Mouse (Mus musculus) neural tube, embryonic 15.5 days (tissue): ENCODE results near the gene Syngr3. TPM values are rescaled to one million over a fixed set of nuclear protein-coding genes. Genes with fewer than 3 reads are reported as not detected.
A peak's percentile ranks its signal among the peaks of the same experiment; 100 is the strongest.

Experiments used
- ATAC-seq: fragments of 200-750 bp; cut with Nextera tagmentation; 2 replicates; pipeline ENCODE4 v1.8.0; 2017; ENCODE audit warnings: mild to moderate bottlenecking, moderate TSS enrichment, moderate library complexity; ENCODE audit not compliant: low FRiP score
- H3K27ac ChIP-seq: fragments of 300-500 bp; sonication (generic); replicated peaks from 2 replicates; pipeline ENCODE4 v1.5.1; 2015; ENCODE audit warnings: mild to moderate bottlenecking, inconsistent platforms
- H3K27me3 ChIP-seq: fragments of 300-500 bp; sonication (generic); replicated peaks from 2 replicates; pipeline ENCODE4 v1.6.1; 2015; ENCODE audit warnings: inconsistent platforms
- H3K36me3 ChIP-seq: fragments of 300-500 bp; sonication (generic); 2 replicates; pipeline ENCODE4 v1.6.1; 2015; ENCODE audit warnings: inconsistent platforms
- H3K4me1 ChIP-seq: fragments of 300-500 bp; sonication (generic); 2 replicates; pipeline ENCODE4 v1.6.1; 2015; ENCODE audit warnings: inconsistent platforms
- H3K4me2 ChIP-seq: fragments of 300-500 bp; sonication (generic); 2 replicates; pipeline ENCODE4 v1.6.1; 2015; ENCODE audit warnings: inconsistent platforms, mild to moderate bottlenecking, moderate library complexity
- H3K4me3 ChIP-seq: fragments of 300-500 bp; sonication (generic); replicated peaks from 2 replicates; pipeline ENCODE4 v1.5.1; 2015; ENCODE audit warnings: mild to moderate bottlenecking, inconsistent platforms
- H3K9ac ChIP-seq: fragments of 300-500 bp; sonication (generic); replicated peaks from 2 replicates; pipeline ENCODE4 v1.6.1; 2015; ENCODE audit warnings: mild to moderate bottlenecking, inconsistent platforms
- H3K9me3 ChIP-seq: fragments of 300-500 bp; sonication (generic); replicated peaks from 2 replicates; pipeline ENCODE4 v1.6.1; 2016; ENCODE audit warnings: inconsistent platforms
- WGBS: fragments of 180-500 bp; shearing (Covaris S2); methylation state at CpG from one replicate; pipeline ENCODE4 v1.1.7; 2015; ENCODE audit warnings: mixed read lengths; 5-methylcytosine and 5-hydroxymethylcytosine counted together
- polyA plus RNA-seq: library from polyadenylated mRNA; unstranded; fragments of >200 nt; fragmentation: Nextera tagmentation; extraction: Ambion mirVana; gene quantifications from 2 replicates; pipeline ENCODE4 v1.2.1, GENCODE M21; 2015

The Syngr3 gene
- polyA plus RNA-seq, 1 experiment from 2014 or later: 242 TPM

DNA sequence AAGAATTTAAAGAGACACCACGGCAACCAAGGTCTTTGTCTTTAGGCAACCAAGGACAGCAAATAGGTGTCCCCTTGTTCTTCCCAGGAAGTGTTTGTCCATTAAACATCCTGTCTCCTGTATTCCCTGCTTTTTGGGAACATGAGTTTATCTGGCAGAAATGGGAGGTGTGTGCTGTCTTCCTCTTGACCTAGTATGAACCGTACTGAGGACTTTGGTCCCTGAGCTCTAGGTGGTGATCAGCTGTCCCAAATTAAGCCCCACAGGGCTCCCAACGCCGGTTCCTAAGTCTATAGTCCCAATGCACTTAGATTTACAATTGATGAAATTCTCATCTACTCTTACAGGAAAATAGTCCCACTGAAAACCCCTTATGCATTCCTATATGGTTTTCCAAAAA lies 39.0 kb downstream of the Syngr3 start:
- peak overlapping the region; percentile 84; the same call in 1 of the 2 replicates for H3K4me3 ChIP-seq
- 81% methylated on average over 4 of the region's 4 CpGs for WGBS
- H3K9me3 ChIP-seq: no peaks in the 10 kb centered on the region
- peaks cover 16% of the 10 kb centered on the region for H3K27me3 ChIP-seq
- ATAC-seq: no peak
- no peaks in the 10 kb centered on the region for H3K36me3 ChIP-seq
- peak overlapping the region; percentile 98; the same call in 1 of the 2 replicates for H3K9ac ChIP-seq
- peaks cover 30% of the 10 kb centered on the region for H3K4me1 ChIP-seq
- peak overlapping the region; percentile 95 for H3K4me2 ChIP-seq
- H3K27ac ChIP-seq: no peak overlapping the region

GRCm38 (mm10) chr17:24650070-24650616 lies 39.6 kb downstream of the Syngr3 start, which contains the start of gene Slc9a3r2:
Gene Slc9a3r2, minus strand, starts transcription at chr17:24650327.
- Histone ChIP-seq H3K9ac (peak within 1 kb of the TSS; percentile 98), H3K27me3 (peaks cover 15% of the 10 kb centered on the region), H3K27ac (peak within 1 kb of the TSS; percentile 84), H3K4me1 (peaks cover 30% of the 10 kb centered on the region), H3K4me3 (peak within 1 kb of the TSS; percentile 84), H3K4me2 (peak within 1 kb of the TSS; percentile 95), H3K36me3 (no peaks in the 10 kb centered on the region), H3K9me3 (no peaks in the 10 kb centered on the region)
- peak; percentile 82 for ATAC-seq
- WGBS: 1% methylated on average over 39 of the region's 41 CpGs

DNA sequence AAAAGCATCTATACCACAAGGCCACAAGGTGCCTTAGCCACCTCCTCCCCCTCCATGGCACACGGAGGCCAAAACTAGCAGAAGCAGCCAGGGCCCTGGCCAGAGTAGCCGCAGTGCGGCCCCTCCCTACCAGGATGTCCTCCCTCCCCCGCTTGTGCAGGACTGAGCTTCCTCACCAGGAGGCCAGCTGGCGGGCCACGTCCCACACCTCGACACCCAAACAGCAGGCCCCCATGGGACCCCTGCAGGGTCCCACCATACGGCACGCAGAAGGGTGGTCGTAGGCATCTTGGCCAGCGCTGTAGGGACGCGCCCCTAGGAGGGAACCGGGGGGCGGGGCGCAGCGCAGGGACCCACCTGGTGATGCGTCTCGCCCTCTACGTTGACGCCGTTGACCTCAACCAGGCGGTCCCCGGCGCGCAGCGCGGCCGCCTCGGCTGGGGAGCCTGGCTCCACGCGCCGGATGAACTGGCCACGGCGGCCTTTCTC lies 40.1 kb downstream of the Syngr3 start:
- H3K4me1 ChIP-seq: peaks cover 30% of the 10 kb centered on the region
- peak overlapping the region; percentile 84 for H3K27ac ChIP-seq
- under 1% methylated on average over 34 of the region's 35 CpGs for WGBS
- peaks cover 13% of the 10 kb centered on the region for H3K27me3 ChIP-seq
- H3K4me2 ChIP-seq: peak overlapping the region; percentile 95
- peak overlapping the region; percentile 84 for H3K4me3 ChIP-seq
- H3K9ac ChIP-seq: peak overlapping the region; percentile 98
- H3K36me3 ChIP-seq: no peaks in the 10 kb centered on the region
- no peaks in the 10 kb centered on the region for H3K9me3 ChIP-seq
- ATAC-seq: peak; percentile 69

DNA sequence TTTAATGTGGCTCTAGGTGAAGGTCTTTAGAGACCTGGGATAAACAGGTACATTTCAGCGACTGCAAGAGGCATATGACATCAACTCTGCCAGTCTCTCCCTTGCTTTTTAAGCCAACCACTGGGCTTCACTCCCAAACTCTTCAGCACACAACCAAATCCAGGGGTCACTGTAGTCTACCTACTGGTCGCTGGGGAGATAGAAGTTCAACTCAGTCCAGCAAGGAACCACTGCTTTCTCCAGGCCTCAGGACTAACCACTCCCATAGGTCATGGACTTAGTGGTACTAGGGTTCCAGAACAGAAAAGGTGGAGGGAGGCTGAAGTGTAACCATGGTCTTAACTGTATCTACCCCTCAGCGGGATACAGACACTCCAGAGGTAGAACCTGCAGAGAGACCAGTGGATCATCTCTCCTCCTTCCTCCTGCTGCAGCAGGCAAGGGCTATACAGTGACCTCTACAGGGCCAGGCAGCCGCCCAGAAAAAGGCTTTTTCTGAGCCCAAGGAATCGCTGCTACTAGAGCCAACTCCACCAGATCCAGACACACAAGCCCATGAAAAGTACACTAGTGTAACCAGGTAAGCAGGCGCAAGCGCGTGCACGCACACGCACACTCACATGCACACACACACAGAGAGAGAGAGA lies 40.9 kb downstream of the Syngr3 start:
- no peak for ATAC-seq
- WGBS: 70% methylated on average over 10 of the region's 10 CpGs
- no peaks in the 10 kb centered on the region for H3K9me3 ChIP-seq
- H3K4me1 ChIP-seq: peaks cover 25% of the 10 kb centered on the region
- H3K4me2 ChIP-seq: peak overlapping the region; percentile 95
- peak overlapping the region; percentile 84 for H3K4me3 ChIP-seq
- peaks cover 13% of the 10 kb centered on the region for H3K27me3 ChIP-seq
- H3K27ac ChIP-seq: peak overlapping the region; percentile 84; the same call in 1 of the 2 replicates
- H3K36me3 ChIP-seq: no peaks in the 10 kb centered on the region
- H3K9ac ChIP-seq: peak overlapping the region; percentile 98

- no peak for ATAC-seq
- H3K27ac ChIP-seq: no peak overlapping the region
- H3K9me3 ChIP-seq: no peaks in the 10 kb centered on the region
- no peaks in the 10 kb centered on the region for H3K36me3 ChIP-seq
- H3K9ac ChIP-seq: 0 out of 2 replicates have a peak overlapping the region, but pooled peaks have one; percentile 12
- H3K27me3 ChIP-seq: peaks cover 13% of the 10 kb centered on the region
- H3K4me3 ChIP-seq: no peak overlapping the region
- WGBS: 81% methylated on average over 11 of the region's 11 CpGs
- H3K4me1 ChIP-seq: peaks cover 23% of the 10 kb centered on the region
- H3K4me2 ChIP-seq: 0 out of 2 replicates have a peak overlapping the region, but pooled peaks have one; percentile 95
Observed at GRCm38 (mm10) chr17:24647493-24647892, 42.3 kb downstream of the Syngr3 start.

DNA sequence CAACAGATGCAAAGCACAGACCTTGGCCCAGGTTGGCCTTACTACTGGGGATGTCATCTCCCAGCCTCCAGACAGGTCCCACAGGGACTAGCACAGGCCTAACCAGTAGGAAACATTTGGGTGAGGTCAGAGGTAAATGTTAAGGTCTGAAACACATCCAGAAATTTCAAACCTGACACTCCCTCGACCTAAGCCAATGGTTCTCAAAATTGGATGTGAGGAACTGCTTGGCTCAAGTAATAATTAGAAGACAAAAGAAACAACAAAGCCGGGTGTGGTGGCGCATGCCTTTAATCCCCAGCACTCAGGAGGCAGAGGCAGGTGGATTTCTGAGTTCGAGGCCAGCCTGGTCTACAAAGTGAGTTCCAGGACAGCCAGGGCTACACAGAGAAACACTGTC lies 43.4 kb downstream of the Syngr3 start:
- H3K27me3 ChIP-seq: peaks cover 4% of the 10 kb centered on the region
- no peaks in the 10 kb centered on the region for H3K9me3 ChIP-seq
- no peak overlapping the region for H3K4me2 ChIP-seq
- peaks cover 23% of the 10 kb centered on the region for H3K4me1 ChIP-seq
- 86% methylated on average over 4 of the region's 4 CpGs for WGBS
- 0 out of 2 replicates have a peak, but pooled peaks cover 6% of the 10 kb centered on the region for H3K36me3 ChIP-seq
- no peak overlapping the region for H3K9ac ChIP-seq
- no peak overlapping the region for H3K27ac ChIP-seq
- no peak for ATAC-seq
- H3K4me3 ChIP-seq: no peak overlapping the region

GRCm38 (mm10) chr17:24645916-24646315 lies 43.8 kb downstream of the Syngr3 start:
- Histone ChIP-seq H3K27me3 (no peaks in the 10 kb centered on the region), H3K4me2 (no peak overlapping the region), H3K9ac (no peak overlapping the region), H3K9me3 (no peaks in the 10 kb centered on the region), H3K27ac (no peak overlapping the region; the same call in 1 of the 2 replicates), H3K4me3 (no peak overlapping the region), H3K4me1 (peaks cover 23% of the 10 kb centered on the region), H3K36me3 (peaks cover 8% of the 10 kb centered on the region)
- ATAC-seq: no peak
- WGBS: 83% methylated on average over 3 of the region's 3 CpGs

GRCm38 (mm10) chr17:24644875-24645721 lies 44.7 kb downstream of the Syngr3 start:
- H3K27me3 ChIP-seq: no peaks in the 10 kb centered on the region
- H3K4me1 ChIP-seq: peaks cover 17% of the 10 kb centered on the region
- no peaks in the 10 kb centered on the region for H3K9me3 ChIP-seq
- ATAC-seq: no peak
- no peak overlapping the region for H3K4me3 ChIP-seq
- H3K36me3 ChIP-seq: peaks cover 13% of the 10 kb centered on the region
- H3K9ac ChIP-seq: no peak overlapping the region
- WGBS: 78% methylated on average over 9 of the region's 9 CpGs
- 0 out of 2 replicates have a peak overlapping the region, but pooled peaks have one; percentile 3 for H3K4me2 ChIP-seq
- peak overlapping the region; percentile 29; the same call in 1 of the 2 replicates for H3K27ac ChIP-seq

GRCm38 (mm10) chr17:24644030-24644715 lies 45.6 kb downstream of the Syngr3 start:
- 39% methylated on average over 7 of the region's 7 CpGs for WGBS
- no peak overlapping the region for H3K9ac ChIP-seq

DNA sequence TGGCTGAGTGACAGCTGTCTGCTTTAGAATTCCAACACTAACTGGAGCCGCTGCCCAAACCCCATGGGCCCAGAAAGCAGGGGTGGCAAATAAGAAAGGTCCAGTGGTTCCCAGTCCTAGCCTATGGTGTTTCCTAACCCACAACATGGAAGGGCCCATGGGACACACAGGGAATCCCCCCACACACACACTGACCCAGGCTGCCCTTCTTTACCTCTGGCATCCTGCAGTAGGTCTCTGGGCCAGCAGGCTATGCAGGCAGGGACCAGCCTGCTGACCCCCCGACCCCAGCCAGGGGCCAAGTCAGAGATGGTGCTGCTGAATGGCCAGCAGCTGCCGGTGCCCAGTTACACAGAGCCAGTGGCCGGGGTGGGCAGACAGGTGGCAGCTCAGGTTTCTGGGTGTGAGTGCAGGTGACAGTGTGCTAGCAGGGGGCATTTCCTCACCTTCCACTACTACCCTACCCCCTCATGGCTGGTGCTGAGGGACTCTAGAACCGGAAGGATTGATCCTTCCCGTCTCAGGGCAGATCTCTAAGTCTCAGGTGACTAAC lies 46.9 kb downstream of the Syngr3 start:
- Histone ChIP-seq H3K36me3 (peaks cover 19% of the 10 kb centered on the region), H3K27ac (no peak overlapping the region), H3K4me1 (peaks cover 7% of the 10 kb centered on the region), H3K4me2 (no peak overlapping the region), H3K9me3 (no peaks in the 10 kb centered on the region), H3K27me3 (no peaks in the 10 kb centered on the region), H3K4me3 (no peak overlapping the region), H3K9ac (no peak overlapping the region)
- WGBS: 82% methylated on average over 6 of the region's 6 CpGs
- no peak for ATAC-seq

More at GRCm38 (mm10) chr17:24644030-24644715, 45.6 kb downstream of the Syngr3 start:
- Histone ChIP-seq H3K36me3 (peaks cover 13% of the 10 kb centered on the region), H3K9me3 (no peaks in the 10 kb centered on the region), H3K27ac (peak overlapping the region; percentile 29), H3K4me1 (peaks cover 18% of the 10 kb centered on the region), H3K27me3 (no peaks in the 10 kb centered on the region), H3K4me3 (no peak overlapping the region), H3K4me2 (0 out of 2 replicates have a peak overlapping the region, but pooled peaks have one; percentile 3)
- ATAC-seq: no peak
